Mouse (Mus musculus) embryonic fibroblast, embryonic 13.5 days (primary cell): ENCODE data around the gene Cntd1.

Source experiments
- CTCF ChIP-seq: IDR thresholded peaks from 2 replicates; pipeline ENCODE4 v1.5.1; 2011; ENCODE audit warnings: mild to moderate bottlenecking, control low read depth, low read length, moderate library complexity, borderline replicate concordance; ENCODE audit not compliant: insufficient read depth
- POLR2A ChIP-seq: IDR thresholded peaks from 2 replicates; pipeline ENCODE4 v1.6.1; 2011; ENCODE audit warnings: low read depth, mild to moderate bottlenecking, control low read depth, low read length, moderate library complexity

- TF ChIP-seq POLR2A (no peak), CTCF (no peak)
These were observed 369 bp downstream of the Cntd1 start for GRCm38 (mm10) chr11:101279193-101279569.
